In genomic region chr12:111687350-111688068, GRCm38 (mm10) we compare ENCODE assay signal across 7 mouse cellular contexts. TPM values are rescaled to one million over a fixed set of nuclear protein-coding genes. Genes with fewer than 3 reads are reported as not detected.
DNase-seq lines count a peak whose midpoint lies in the region; ATAC-seq and TF ChIP-seq lines count a peak whose summit lies in the region.

No protein-coding gene starts in this region.

- H3K9me3 ChIP-seq in forebrain, embryonic 15.5 days = no peaks in the 10 kb centered on the region
- no peaks in the 10 kb centered on the region for H3K9me3 ChIP-seq in midbrain, postnatal 0 days (ENCODE audit: low read length)

- H3K4me3 ChIP-seq in forebrain, embryonic 15.5 days = no peak overlapping the region
- no peak overlapping the region for H3K4me3 ChIP-seq in midbrain, postnatal 0 days (ENCODE audit: low read depth, low read length)

- H3K4me1 ChIP-seq in forebrain, embryonic 15.5 days = peaks cover 35% of the 10 kb centered on the region
- peaks cover 10% of the 10 kb centered on the region; the same call in 1 of the 2 replicates for H3K4me1 ChIP-seq in midbrain, postnatal 0 days (ENCODE audit: insufficient read depth, low read length)

- TF ChIP-seq CTCF in midbrain, postnatal 0 days (IDR thresholded peaks at IDR 0.05) = no peak

- 0 out of 2 replicates have a peak overlapping the region, but pooled peaks have one; percentile 5 for H3K9ac ChIP-seq in forebrain, embryonic 15.5 days (replicated peaks)
- 0 out of 2 replicates have a peak overlapping the region, but pooled peaks have one; percentile 13 for H3K9ac ChIP-seq in midbrain, postnatal 0 days (replicated peaks; ENCODE audit: low read length, poor library complexity, severe bottlenecking)

- intact Hi-C loops in heart, postnatal 36 days (cut with DNase I) = no loop called here

- ATAC-seq in forebrain, embryonic 15.5 days (replicated peaks) = peak; percentile 73
- ATAC-seq in midbrain, postnatal 0 days (ENCODE audit: low FRiP score) = peak; percentile 76

- WGBS in forebrain, embryonic 15.5 days = 4% methylated on average over 14 of the region's 14 CpGs
- 9% methylated on average over 14 of the region's 14 CpGs for WGBS in midbrain, postnatal 0 days

- H3K4me2 ChIP-seq in forebrain, embryonic 15.5 days (replicated peaks) = no peak overlapping the region
- no peak overlapping the region for H3K4me2 ChIP-seq in midbrain, postnatal 0 days (ENCODE audit: low read depth, low read length, poor library complexity, severe bottlenecking)

- peak overlapping the region; percentile 85 for H3K27ac ChIP-seq in forebrain, embryonic 15.5 days (replicated peaks)
- H3K27ac ChIP-seq in midbrain, postnatal 0 days (ENCODE audit: low read depth, low read length) = peak overlapping the region; percentile 72

- DNase-seq in NIH3T3 (ENCODE audit: low read depth) = peak; percentile 73
- DNase-seq in brain, adult 2 months (ENCODE audit: low read depth, low spot score) = peak; percentile 93
- peak; percentile 81 to 82 for DNase-seq in heart, postnatal 36 days
- peak; percentile 73 to 82 for DNase-seq in kidney, postnatal 4 days
- DNase-seq in midbrain, postnatal 0 days (ENCODE audit: low spot score) = peak; percentile 88
- no peak for DNase-seq in spleen, postnatal 10 days (ENCODE audit: low spot score in 2 of 2)

- H3K36me3 ChIP-seq in forebrain, embryonic 15.5 days = 0 out of 2 replicates have a peak, but pooled peaks cover 3% of the 10 kb centered on the region
- H3K36me3 ChIP-seq in midbrain, postnatal 0 days (ENCODE audit: insufficient read depth, low read length) = peaks cover 10% of the 10 kb centered on the region

- no peaks in the 10 kb centered on the region for H3K27me3 ChIP-seq in forebrain, embryonic 15.5 days
- no peaks in the 10 kb centered on the region for H3K27me3 ChIP-seq in midbrain, postnatal 0 days (ENCODE audit: insufficient read depth, low read length)

RNA-seq across cellular contexts. Expression of gene Trmt61a, which starts 9.6 kb away (rescaled TPM):
- 10.6 and 12.0 TPM in 2 replicates for polyA plus RNA-seq in forebrain, embryonic 15.5 days (2015; fragmentation: Nextera tagmentation; extraction: Ambion mirVana)
- 1 to 10 TPM; 3.8 to 6.6 TPM for total RNA-seq in heart, postnatal 36 days (2021)
- 23.2 and 27.5 TPM in 2 replicates for total RNA-seq in midbrain, postnatal 0 days (2014; rRNA removed)
- 8.4 and 8.7 TPM in 2 replicates for polyA plus RNA-seq in midbrain, postnatal 0 days (2015; fragmentation: Nextera tagmentation; extraction: Ambion mirVana)

RNA-seq across cellular contexts. Expression of gene Ckb, which starts 15.4 kb away (rescaled TPM):
- polyA plus RNA-seq in forebrain, embryonic 15.5 days (2015; fragmentation: Nextera tagmentation; extraction: Ambion mirVana) = 1,536 and 1,584 TPM in 2 replicates
- total RNA-seq in heart, postnatal 36 days (2021) = 10 to 100 TPM; 71.6 to 84.7 TPM
- total RNA-seq in midbrain, postnatal 0 days (2014; rRNA removed) = 1,673 and 2,112 TPM in 2 replicates
- polyA plus RNA-seq in midbrain, postnatal 0 days (2015; fragmentation: Nextera tagmentation; extraction: Ambion mirVana) = 1,654 and 1,809 TPM in 2 replicates

RNA-seq across cellular contexts. Expression of gene Bag5, which starts 25.5 kb away (rescaled TPM):
- polyA plus RNA-seq in forebrain, embryonic 15.5 days (2015; fragmentation: Nextera tagmentation; extraction: Ambion mirVana) = 65.1 and 69.1 TPM in 2 replicates
- 10 to 100 TPM; 19.5 to 20.4 TPM for total RNA-seq in heart, postnatal 36 days (2021)
- 28.7 and 43.5 TPM in 2 replicates for total RNA-seq in midbrain, postnatal 0 days (2014; rRNA removed)
- 68.7 and 70.8 TPM in 2 replicates for polyA plus RNA-seq in midbrain, postnatal 0 days (2015; fragmentation: Nextera tagmentation; extraction: Ambion mirVana)

RNA-seq across cellular contexts. Expression of gene Apopt1, which starts 25.6 kb away (rescaled TPM):
- polyA plus RNA-seq in forebrain, embryonic 15.5 days (2015; fragmentation: Nextera tagmentation; extraction: Ambion mirVana) = 48.2 and 48.7 TPM in 2 replicates
- total RNA-seq in heart, postnatal 36 days (2021) = 10 to 100 TPM; 38.4 to 40.6 TPM
- total RNA-seq in midbrain, postnatal 0 days (2014; rRNA removed) = 17.9 and 27.8 TPM in 2 replicates
- polyA plus RNA-seq in midbrain, postnatal 0 days (2015; fragmentation: Nextera tagmentation; extraction: Ambion mirVana) = 63.1 and 67.0 TPM in 2 replicates

Comparison
In these comparisons a context has a peak if more than half of its experiments do, and no peak if none do; other contexts are left out.
1. DNase-seq: peak in NIH3T3 (single experiment), brain, adult 2 months (single experiment), heart, postnatal 36 days (2 of 2), kidney, postnatal 4 days (2 of 2) and midbrain, postnatal 0 days (single experiment); none in spleen, postnatal 10 days (0 of 2).
2. RNA of gene Ckb, which starts 15.4 kb away (total RNA-seq): 1,673 to 2,112 TPM in midbrain, postnatal 0 days; 71.6 to 84.7 TPM in heart, postnatal 36 days; every median in the first group is over 10 times any median in the second.